Mouse (Mus musculus): ENCODE data around the gene Cxcl15.

- TF ChIP-seq CTCF (IDR thresholded peaks at IDR 0.05; ENCODE audit: low read depth): no peak
- no peak for TF ChIP-seq EP300 (IDR thresholded peaks at IDR 0.05; ENCODE audit: low read depth)
Observed at GRCm38 (mm10) chr5:90777621-90778020, 16.7 kb upstream of the Cxcl15 start.
